Mouse (Mus musculus): ENCODE data around the gene Adm2. TPM values are rescaled to one million over a fixed set of nuclear protein-coding genes. Genes with fewer than 3 reads are reported as not detected.
A peak's percentile ranks its signal among the peaks of the same experiment; 100 is the strongest.

Adm2 gene
- polyA plus RNA-seq, 1 experiment from 2014 or later: 0.17 TPM

- DNase-seq (ENCODE audit: low spot score): peak; percentile 95
- peak within 1 kb of the TSS; percentile 63 for H3K4me3 ChIP-seq (ENCODE audit: low read depth, low read length)
- peaks cover 27% of the 10 kb centered on the region for H3K27me3 ChIP-seq (ENCODE audit: control insufficient read depth, insufficient read depth, low read length)
- peak within 1 kb of the TSS; percentile 89 for H3K27ac ChIP-seq (ENCODE audit: low read depth, low read length)
- peaks cover 26% of the 10 kb centered on the region for H3K36me3 ChIP-seq (ENCODE audit: control insufficient read depth, insufficient read depth, low read length)
- H3K9me3 ChIP-seq (ENCODE audit: control insufficient read depth, low read length): no peaks in the 10 kb centered on the region
- peak within 1 kb of the TSS; percentile 84 for H3K9ac ChIP-seq (ENCODE audit: low read length)
- under 1% methylated on average over 42 of the region's 42 CpGs for WGBS
- peak; percentile 82 for ATAC-seq (ENCODE audit: insufficient read depth, low FRiP score, low TSS enrichment)
- H3K4me1 ChIP-seq (ENCODE audit: control insufficient read depth, insufficient read depth, low read length): peaks cover 10% of the 10 kb centered on the region; the same call in 1 of the 2 replicates
- peak within 1 kb of the TSS; percentile 71 for H3K4me2 ChIP-seq (ENCODE audit: low read depth)
Observed at GRCm38 (mm10) chr15:89373762-89374248, 51.3 kb downstream of the Adm2 start, which contains the start of gene Sco2. Gene Sco2 (minus strand): TSS chr15:89373846.

Small RNA genes lying within 50 kb of the gene (microRNA-seq; reads per million reads assigned to microRNA genes)
- gene Mir6959: not detected

Other genes with a start within 250 kb of the Adm2 start
- gene Trabd, start 247.6 kb upstream of the Adm2 start, polyA plus RNA-seq (2014; fragmentation: Nextera tagmentation; extraction: Ambion mirVana): 48.7 and 53.3 TPM in 2 replicates
- 23.0 TPM in 2 replicates for gene Selenoo, start 233.6 kb upstream of the Adm2 start, polyA plus RNA-seq (2014; fragmentation: Nextera tagmentation; extraction: Ambion mirVana)
- gene Tubgcp6, start 199.6 kb upstream of the Adm2 start, polyA plus RNA-seq (2014; fragmentation: Nextera tagmentation; extraction: Ambion mirVana): 21.1 and 21.8 TPM in 2 replicates
- 13.0 and 13.7 TPM in 2 replicates for gene Hdac10, start 194.0 kb upstream of the Adm2 start, polyA plus RNA-seq (2014; fragmentation: Nextera tagmentation; extraction: Ambion mirVana)
- 15.4 and 20.3 TPM in 2 replicates for gene Mapk12, start 182.0 kb upstream of the Adm2 start, polyA plus RNA-seq (2014; fragmentation: Nextera tagmentation; extraction: Ambion mirVana)
- gene Mapk11, start 173.1 kb upstream of the Adm2 start, polyA plus RNA-seq (2014; fragmentation: Nextera tagmentation; extraction: Ambion mirVana): 33.1 and 37.4 TPM in 2 replicates
- 112 and 117 TPM in 2 replicates for gene Plxnb2, start 141.9 kb upstream of the Adm2 start, polyA plus RNA-seq (2014; fragmentation: Nextera tagmentation; extraction: Ambion mirVana)
- 30.5 and 33.6 TPM in 2 replicates for gene Dennd6b, start 126.2 kb upstream of the Adm2 start, polyA plus RNA-seq (2014; fragmentation: Nextera tagmentation; extraction: Ambion mirVana)
- gene Ppp6r2, start 111.2 kb upstream of the Adm2 start, polyA plus RNA-seq (2014; fragmentation: Nextera tagmentation; extraction: Ambion mirVana): 45.2 and 47.1 TPM in 2 replicates
- gene Sbf1, start 7.4 kb upstream of the Adm2 start, polyA plus RNA-seq (2014; fragmentation: Nextera tagmentation; extraction: Ambion mirVana): 75.7 and 90.7 TPM in 2 replicates
- gene Miox, start 11.7 kb downstream of the Adm2 start, polyA plus RNA-seq (2014; fragmentation: Nextera tagmentation; extraction: Ambion mirVana): not detected in 2 replicates
- gene Lmf2, start 32.9 kb downstream of the Adm2 start, polyA plus RNA-seq (2014; fragmentation: Nextera tagmentation; extraction: Ambion mirVana): 31.8 and 35.8 TPM in 2 replicates
- gene Ncaph2, start 33.0 kb downstream of the Adm2 start, polyA plus RNA-seq (2014; fragmentation: Nextera tagmentation; extraction: Ambion mirVana): 154 and 158 TPM in 2 replicates
- 6.0 and 8.8 TPM in 2 replicates for gene Sco2, start 51.1 kb downstream of the Adm2 start, polyA plus RNA-seq (2014; fragmentation: Nextera tagmentation; extraction: Ambion mirVana)
- gene Tymp, start 54.3 kb downstream of the Adm2 start, polyA plus RNA-seq (2014; fragmentation: Nextera tagmentation; extraction: Ambion mirVana): 1.6 and 2.0 TPM in 2 replicates
- 0.39 and 1.0 TPM in 2 replicates for gene Odf3b, start 56.6 kb downstream of the Adm2 start, polyA plus RNA-seq (2014; fragmentation: Nextera tagmentation; extraction: Ambion mirVana)
- not detected in 2 replicates for gene Klhdc7b, start 62.2 kb downstream of the Adm2 start, polyA plus RNA-seq (2014; fragmentation: Nextera tagmentation; extraction: Ambion mirVana)
- gene Syce3, start 87.8 kb downstream of the Adm2 start, polyA plus RNA-seq (2014; fragmentation: Nextera tagmentation; extraction: Ambion mirVana): not detected in 2 replicates
- 1.2 TPM in 1 of 2 replicates, not detected in the other for gene Cpt1b, start 103.1 kb downstream of the Adm2 start, polyA plus RNA-seq (2014; fragmentation: Nextera tagmentation; extraction: Ambion mirVana)
- 2.0 and 2.3 TPM in 2 replicates for gene C730034F03Rik, start 106.9 kb downstream of the Adm2 start, polyA plus RNA-seq (2014; fragmentation: Nextera tagmentation; extraction: Ambion mirVana)
- gene Gm44502, start 107.0 kb downstream of the Adm2 start, polyA plus RNA-seq (2014; fragmentation: Nextera tagmentation; extraction: Ambion mirVana): 0.26 and 0.64 TPM in 2 replicates
- gene Chkb, start 107.2 kb downstream of the Adm2 start, polyA plus RNA-seq (2014; fragmentation: Nextera tagmentation; extraction: Ambion mirVana): 58.1 and 63.8 TPM in 2 replicates
- gene Mapk8ip2, start 131.2 kb downstream of the Adm2 start, polyA plus RNA-seq (2014; fragmentation: Nextera tagmentation; extraction: Ambion mirVana): 27.6 and 33.2 TPM in 2 replicates
- 10.3 and 10.8 TPM in 2 replicates for gene Arsa, start 154.7 kb downstream of the Adm2 start, polyA plus RNA-seq (2014; fragmentation: Nextera tagmentation; extraction: Ambion mirVana)
- gene Shank3, start 176.9 kb downstream of the Adm2 start, polyA plus RNA-seq (2014; fragmentation: Nextera tagmentation; extraction: Ambion mirVana): 2.7 and 3.0 TPM in 2 replicates
- 0.40 TPM in 1 of 2 replicates, not detected in the other for gene Acr, start 245.6 kb downstream of the Adm2 start, polyA plus RNA-seq (2014; fragmentation: Nextera tagmentation; extraction: Ambion mirVana)